Mouse (Mus musculus): ENCODE data around the gene Lrp6.

Gene Lrp6

DNA sequence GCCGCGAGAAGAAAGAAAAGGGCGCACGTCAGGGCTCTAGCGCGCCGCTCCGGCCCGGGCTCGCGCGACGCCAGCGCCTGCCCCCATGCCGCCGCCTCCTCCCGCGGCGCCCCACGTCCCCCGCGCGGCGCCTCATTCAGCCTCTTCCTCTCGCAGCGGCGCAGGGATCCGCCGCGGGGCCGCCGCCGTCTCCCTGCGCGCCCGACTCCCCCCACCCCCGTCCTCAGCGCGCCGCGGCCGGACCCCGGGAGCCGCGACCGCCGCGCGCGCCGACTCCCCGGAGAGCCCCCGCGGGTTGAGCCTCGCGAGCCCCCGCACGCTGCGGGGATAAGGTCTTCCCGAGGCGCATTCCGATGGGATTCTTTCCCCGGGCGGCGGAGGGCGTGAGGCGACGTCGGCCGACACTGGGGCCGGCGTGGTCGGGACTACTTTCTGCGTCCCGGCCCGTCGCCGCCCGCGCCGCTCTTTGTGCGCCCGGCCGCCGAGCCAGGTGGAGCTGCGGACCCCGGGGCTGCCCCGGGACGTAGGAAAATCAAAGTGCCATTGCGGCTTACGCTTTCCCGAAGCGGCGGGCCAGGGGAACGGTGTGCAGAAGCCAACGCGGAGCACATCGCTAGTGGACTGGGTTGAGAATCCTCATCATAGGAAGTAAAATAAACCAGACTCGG is at the start of gene Lrp6:
TSS of gene Lrp6 (minus strand) at position 148 of the 668 bp plus-strand sequence.
- peak; percentile 86 for DNase-seq

DNA sequence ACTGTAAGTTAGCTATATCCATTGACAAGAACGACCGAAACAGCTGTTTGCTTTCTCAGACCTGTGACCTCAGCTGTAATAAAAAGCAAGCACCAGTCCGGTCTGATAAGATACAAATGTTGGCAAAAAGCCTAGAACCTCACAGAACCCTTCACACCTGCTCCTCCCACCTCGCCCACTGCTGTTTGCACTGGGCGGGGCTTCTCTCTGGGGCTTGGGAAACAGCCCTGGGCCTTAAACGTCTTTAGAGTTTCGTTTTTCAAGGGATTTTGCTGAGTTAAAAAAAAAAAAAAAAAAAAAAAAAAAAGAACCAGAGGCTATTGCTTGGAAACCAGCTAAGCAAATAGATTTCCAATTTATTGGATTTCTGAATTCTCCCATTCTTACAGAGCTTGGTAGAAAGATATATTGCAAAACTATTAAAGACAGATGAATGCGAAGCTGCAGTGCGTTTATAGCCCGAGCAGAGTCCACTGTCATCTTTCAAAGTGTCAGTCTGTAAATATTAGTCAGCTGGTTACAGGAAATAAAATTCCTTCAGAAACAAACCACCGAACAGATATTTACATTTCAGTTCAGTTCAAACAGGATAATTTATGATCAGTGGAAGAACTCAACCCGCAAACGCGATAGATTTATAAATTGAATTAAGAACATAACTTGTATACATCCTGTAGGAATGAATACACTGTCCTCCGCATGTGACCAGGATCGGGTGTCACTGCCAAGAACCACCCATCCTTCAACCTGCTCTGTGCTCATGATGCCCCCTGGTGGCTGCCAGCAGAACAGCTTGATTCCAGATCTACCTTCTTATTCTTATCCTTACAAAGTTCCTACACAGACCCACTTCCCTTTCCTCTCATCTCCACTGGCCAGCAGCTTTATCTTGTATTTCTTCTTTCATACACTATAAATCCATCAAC is 48.2 kb upstream of the Lrp6 start:
- DNase-seq = peak; percentile 79

DNA sequence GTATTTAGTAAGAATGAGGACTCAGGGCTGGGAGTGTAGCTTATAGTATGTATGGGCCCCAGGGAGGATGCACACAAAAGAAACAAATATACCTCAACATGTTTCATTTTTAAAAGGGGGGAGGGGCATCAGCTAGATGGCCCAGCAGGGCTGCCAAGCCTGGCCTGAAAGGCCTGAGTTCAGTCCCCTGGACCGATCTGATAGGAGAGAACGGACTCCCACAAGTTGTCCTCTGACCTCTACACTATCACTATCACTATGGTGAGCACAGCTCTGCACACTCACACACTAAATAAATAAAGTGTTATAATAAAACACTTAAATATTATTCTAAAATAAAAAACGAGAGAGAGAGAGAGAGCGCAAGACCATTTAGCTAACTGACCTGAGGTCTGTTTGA is 47.6 kb upstream of the Lrp6 start:
- DNase-seq = no peak

DNA sequence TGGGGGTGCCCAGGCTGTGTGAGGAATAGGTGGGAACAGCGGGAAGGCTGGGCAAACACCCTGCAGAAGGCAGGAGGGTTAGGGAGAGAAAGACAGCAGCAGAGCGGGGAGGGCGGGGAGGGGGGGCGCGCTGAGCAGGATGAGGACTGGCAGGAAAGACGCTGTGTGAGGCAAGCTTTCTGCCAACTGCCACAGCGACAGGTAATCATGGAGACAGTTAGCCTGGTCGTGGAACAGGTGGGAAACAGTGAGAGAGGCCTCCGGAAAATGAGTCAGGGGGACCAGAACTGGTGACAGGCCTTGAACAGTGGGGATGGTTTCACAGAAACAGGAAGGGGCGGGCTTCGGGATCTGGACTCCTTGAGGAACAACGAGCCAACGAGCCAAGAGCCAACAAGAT is 45.1 kb upstream of the Lrp6 start:
- DNase-seq = no peak

DNA sequence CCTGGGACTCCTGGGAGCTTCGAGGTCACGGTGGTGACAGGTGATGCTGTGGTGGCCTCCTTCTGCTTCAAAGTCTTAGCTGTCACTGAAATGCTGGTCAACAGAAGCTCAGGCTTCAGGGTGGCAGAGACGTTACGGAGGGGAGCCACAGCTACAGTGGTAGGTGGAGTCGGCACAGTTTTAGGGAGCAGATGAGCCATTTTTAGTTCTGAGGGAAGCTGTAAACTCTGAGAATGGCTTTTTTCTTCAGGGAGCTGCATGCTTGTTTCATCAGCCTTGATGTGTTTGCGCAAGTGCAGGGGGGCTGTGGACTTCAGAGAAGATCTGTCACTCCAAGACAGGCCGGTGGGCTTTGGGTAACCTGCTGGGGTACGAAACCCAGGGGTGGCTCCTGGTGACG is 43.6 kb upstream of the Lrp6 start:
- no peak for DNase-seq

DNA sequence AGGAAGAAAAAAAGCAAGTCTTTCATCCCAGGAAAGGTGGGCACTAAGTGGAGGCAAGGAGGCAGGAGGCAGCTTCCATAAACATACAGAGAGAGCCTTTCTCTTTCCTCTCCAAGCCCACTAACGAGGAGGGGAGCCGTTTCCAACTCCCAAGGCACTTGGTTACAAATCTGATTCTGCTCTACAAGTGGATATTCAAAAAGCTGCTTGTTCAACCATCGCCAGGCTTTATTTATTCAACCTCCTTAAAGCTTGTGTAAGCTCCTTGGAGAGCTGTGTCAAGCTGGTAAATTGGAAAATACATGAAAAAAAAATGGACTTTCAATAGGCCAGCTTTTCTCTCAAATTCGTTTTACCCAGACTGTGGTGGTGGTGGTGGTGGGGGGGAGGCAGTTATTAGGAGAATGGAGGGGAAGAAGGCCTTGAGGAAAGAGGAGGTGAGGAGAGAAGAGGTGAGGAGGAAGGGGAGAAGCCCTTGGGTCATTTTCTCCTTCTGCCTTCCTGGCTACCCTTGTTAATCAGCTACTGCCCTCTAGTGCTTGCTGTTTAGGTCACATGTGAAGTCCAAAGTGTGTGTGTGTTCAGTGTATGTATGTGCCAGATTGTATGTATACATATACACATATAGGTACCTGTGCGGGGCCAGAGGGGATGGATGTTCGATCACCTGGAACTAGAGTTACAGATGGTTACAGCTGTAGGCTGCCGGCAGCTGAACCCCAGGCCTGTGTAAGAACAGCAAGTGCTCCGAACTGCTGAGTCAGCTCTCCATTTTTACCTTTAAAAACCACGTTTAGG is 40.4 kb upstream of the Lrp6 start:
- peak; percentile 22 for DNase-seq

DNA sequence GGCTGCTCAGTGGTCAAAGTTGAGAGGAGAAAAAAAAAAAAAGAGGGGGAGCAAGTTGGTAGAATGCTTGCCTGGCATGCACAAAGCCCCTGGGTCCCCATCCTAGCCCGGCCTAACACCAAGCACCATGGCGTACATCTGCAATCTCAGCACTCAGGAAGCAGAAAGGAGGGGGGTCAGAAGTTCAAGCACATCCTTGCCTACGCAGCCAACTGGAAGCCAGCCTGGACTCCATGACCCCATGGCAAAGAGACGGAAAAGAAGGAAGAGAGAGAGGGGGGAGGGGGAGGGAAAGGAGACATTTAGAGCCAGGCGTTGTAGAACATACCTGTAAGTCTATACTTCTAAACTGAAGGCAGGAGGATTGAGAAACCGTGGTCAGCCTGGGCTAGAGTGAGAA is 39.8 kb upstream of the Lrp6 start:
- no peak for DNase-seq

DNA sequence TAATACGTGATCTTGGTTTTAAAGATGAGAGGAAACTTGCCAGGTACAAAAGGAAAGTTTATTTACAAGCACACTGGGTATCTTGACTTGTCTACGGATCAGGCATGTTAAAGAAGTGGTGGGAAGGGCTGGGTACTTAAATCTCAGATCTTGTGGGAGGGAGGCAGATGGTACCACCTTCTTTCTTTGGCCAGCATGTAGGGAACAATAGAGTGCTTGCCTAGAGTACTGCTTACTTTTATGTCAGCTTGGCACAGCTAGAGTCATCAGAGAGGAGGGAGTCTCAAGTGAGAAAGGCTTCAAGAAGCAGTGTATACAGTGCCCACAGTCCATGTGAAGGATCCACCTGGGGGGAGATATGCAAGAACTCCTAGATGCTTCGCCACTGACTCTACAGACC is 38.4 kb upstream of the Lrp6 start:
- DNase-seq = no peak

DNA sequence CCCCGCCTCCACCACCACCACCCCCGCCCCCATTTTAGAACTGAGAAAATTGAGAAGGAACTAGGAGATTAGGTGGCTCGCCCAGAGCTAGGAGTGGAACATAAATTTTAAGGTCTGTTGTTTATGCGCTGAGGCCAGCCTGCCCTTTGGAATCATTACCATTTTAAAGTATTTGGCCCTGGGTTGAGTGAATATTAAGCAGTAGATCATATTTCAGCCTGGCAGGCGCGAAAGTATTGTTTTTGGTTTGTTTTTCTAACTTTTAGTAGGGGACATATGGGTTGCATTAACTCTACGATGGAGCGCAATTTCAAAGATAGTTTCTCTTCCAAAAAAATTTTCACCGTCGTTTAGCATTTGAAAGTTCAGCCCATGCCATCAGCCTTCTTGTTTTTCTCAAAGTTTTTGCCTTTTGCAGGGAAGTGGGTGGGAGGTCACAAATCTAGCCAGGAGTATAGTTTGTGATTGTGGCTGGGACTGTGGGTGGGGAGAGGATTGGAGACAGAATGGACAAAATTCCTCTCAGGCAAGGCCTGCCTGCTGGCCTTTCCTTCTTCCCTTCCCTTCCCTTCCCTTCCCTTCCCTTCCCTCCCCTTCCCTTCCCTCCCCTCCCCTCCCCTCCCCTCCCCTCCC is 35.7 kb upstream of the Lrp6 start:
- no peak for DNase-seq

DNA sequence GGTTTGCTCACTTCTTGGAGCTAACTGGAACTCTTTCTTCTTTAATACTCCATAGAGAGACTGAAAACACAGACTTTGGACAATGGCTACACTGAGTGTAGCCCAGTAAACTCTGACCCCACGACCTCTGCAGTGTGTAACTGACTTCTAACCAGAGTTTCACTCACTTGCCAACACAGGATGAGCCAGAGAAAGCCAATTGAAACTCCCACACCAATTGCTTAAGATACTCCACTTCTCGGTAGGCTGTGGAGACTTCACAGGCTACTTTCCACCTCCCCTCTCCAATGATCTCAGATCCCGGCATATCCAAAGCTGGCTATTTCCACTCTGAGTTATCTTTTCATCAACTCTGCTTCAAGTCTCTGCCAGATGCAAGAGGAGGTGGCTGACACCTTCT is 35.0 kb upstream of the Lrp6 start:
- DNase-seq = no peak

DNA sequence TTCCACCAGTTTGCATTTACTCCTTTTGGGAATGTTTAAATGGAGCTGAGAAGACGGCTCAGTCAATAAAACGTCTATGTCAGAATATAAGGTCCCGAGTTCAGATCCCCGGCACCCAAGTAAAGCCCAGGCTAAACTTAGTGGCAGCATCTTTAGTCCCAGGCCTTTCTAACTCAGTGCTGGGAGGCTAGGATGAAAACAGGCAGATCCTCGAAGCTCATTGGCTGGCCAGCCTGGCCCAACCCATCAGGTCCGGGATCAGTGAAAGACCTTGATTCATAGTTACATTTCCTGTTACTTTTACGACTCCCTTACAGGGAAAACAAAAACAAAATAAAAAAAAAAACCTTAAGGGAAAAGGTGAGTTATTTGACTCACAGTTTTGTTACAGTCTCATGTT is 34.4 kb upstream of the Lrp6 start:
- no peak for DNase-seq

DNA sequence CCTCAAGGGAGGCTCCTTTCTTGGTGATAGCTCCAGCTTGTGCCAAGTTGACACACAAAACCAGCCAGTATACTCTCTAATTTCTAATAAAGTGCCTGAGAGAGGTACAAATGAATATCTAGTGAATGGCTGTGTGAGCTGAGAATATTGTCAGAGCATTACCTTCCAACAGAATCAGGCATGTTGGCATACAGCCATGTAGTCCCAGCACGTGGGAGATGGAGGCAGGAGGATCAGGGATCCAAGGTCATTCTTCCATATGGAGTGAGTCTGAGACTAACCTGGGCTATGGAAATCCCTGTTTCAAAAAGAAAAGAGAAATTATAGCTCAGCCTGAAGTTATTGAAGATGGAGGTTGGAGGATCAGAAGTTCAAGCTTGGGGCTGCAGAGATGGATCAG is 32.5 kb upstream of the Lrp6 start:
- no peak for DNase-seq

DNA sequence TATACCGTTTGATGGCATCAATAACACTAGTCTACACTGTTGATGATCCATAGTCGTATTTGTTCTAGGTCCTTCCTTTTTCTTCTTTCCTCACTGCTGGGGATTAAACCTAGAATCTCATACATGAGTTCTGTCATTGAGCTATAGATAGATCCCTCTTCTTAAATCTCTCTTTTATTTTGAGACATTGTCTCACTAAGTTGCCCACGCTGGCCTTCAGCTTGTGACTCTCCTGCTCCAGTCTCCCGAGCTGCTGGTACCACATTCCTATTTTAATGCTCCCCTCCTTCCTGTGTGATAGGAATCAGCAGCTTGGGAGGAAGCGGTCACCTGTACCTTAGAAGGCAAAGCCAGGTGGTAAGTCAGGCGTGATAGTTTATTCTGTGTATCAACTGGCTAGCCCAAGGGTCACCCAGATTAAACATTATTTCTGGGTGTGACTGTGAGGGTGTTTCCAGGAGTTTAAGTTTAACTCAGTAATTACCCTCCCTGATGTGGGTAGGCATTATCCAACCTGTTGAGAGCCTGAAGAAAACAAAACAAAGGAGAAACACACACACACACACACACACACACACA is 31.0 kb upstream of the Lrp6 start:
- DNase-seq = no peak

DNA sequence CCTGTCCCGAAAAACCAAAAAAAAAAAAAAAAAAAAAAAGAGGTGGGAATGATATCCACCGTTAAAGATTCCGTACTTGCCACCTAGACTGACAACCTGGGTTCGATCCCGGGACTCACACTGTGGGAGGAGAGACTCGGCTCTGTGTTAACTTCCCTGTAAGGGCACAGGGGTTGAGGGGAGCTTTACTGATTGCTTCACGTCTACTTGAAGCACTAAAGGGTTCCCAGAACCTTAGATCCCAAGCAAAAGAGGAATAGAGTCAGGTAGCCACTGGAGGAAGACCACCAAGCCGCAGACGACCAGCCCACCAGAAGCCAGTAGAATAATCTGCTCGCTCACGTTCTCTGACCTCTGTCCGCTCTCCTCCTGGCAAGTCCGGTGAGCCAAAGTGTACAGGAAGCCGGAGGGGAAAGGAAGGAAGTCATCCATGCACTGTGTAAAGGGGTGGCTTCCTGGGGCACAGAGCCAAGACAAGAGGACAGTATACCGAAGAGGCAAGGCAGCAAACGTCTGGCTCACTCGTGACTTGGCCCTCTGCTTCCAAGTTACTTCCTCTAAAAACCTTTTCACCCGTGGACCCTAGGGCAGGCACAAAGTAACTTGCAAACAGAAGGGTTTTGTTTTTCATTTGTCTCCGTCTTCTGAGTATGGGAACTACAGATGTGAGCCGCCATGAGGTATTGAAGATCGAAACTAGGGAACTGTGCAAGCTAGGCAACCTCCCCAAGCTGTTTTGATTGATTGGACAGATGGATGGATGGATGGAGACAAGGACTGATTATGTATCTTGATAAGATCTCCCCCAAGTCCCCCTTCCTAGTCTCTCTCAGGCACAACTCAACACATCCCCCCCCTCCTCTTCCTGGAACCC is 28.0 kb upstream of the Lrp6 start:
- no peak for DNase-seq

DNA sequence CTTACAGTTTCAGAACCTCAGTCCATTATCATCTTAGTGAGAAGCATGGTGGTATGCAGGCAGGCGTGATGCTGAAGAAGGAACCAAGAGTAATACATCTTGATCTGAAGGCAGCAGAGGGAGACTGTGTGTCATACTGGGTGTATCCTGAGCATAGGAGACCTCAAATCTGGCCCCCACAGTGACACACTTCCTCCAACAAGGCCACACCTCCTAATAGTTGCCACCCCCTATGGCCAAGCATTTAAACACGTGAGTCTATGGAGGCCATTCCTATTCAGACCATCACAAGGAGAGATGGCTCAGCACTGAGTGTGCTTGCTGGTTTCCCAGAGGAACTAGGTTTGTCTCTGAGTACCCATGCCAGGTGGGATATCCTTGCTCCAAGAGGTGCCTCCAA is 24.8 kb upstream of the Lrp6 start:
- no peak for DNase-seq

DNA sequence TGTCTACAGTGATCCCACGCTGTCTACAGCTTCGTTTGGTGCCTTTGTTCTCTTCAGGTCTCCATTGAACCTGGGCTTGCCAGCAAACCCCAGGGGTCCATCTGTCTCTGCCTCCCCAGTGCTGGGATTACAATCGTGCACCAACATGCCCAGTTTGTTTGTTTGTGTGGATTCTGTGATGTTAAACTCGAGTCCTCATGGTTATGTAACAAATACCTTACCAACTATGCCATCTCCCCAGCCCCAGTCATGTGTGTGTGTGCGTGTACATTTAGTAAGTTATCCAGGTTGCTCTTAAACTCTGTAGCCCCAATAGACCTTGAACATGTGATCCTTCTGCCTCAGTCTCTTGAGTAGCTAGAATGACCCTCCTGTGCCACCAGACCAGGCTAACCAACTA is 19.5 kb upstream of the Lrp6 start:
- no peak for DNase-seq

DNA sequence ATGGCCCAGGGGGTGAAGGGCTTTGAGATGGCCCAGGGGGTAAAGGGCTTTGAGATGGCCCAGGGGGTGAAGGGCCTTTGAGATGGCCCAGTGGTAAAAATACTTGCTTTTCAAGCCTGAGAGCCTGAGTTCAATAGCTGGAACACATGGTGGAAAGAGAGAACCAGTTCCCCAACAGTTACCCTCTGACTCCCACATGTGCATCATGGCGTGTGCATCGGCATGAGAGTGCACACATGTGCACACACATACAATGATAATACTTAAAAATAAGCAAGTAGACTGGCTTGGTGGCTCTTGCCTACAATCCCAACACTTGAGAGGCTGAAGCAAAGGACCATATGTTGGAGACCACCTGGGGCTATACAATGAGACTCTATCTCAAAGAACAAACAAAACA is 17.9 kb upstream of the Lrp6 start:
- DNase-seq = no peak

DNA sequence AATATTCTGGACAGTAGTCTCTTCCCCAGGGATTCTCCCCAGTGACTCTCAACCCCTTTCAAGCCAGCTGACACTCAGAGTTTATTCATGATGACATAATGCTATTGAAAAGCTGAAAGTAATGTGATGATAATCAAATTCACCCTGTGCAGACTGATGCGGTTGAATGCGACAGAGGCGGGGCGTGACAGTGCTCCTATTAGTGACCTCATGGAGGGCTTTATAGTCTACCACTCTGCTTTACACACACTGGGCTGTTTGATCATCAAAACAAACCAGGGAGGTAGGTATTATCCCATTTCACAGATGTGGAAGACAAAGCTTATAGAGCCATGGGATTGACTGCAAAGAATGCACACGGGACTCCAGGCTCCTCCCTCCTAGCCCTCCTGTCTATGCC is 15.3 kb upstream of the Lrp6 start:
- DNase-seq = no peak

DNA sequence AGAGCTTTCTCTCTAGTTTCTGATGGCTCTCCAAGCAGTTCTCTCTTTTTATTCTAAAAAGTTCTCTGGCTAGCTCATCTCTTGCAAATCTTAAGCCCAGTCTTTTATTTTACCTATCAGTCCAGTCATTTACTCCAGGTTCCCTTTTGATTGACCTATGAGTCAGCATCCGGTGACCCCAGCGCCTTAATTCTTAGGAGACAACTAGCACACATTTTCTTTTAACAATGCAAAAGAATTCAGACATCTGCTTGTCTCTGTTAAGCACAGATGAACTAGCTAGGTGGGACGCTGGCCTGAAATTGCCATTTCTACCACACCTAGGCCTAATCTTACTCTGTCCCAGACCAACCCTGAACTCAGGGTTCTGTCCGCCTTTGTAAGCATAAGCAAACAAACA is 12.7 kb upstream of the Lrp6 start:
- DNase-seq = no peak

DNA sequence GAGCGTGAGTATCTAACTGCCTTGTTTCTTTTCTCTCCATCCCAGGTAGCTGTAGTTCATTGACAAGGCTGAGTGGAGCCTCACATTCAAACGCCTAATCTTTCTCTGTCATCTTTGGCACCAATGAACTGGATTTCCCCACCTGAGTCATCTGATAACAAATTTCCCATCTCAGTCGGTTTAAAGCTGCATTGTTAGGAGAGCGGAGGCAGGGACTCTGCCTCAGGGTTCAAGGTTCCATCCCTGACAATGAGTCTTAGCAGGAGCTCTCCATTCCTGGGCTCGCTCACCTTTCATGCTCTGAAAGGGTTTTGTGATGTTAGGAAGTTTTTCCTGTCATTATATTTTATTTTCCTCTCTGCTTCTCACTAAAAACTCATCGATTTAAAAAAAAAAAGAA is 11.3 kb upstream of the Lrp6 start:
- DNase-seq = no peak

DNA sequence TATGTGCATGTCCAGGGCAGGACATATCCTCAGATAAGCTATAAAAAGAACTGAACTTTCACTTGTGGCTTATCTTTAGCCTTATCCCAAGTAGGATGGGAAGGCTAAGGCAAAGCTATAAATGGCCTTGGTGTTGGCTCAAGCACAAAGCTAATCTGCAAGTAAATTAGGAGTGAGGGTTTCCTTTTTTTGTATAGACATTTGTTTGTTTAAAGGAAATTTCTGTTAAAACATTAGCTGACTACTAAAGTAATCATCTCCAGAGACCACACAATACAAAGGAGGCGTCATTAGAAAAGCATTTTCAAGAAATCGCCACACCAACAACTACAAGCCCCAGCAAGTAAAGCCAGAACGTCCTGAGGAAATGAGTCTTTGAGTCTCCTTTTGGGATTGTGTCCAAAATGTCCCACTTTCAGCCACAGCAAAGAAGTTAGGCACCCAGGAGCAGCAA is 8.6 kb upstream of the Lrp6 start:
- no peak for DNase-seq

Data from thymus, postnatal 14 days (tissue).